Mouse (Mus musculus): ENCODE results near the gene Sec14l1.
A peak's percentile ranks its signal among the peaks of the same experiment; 100 is the strongest.

Gene Sec14l1

DNA sequence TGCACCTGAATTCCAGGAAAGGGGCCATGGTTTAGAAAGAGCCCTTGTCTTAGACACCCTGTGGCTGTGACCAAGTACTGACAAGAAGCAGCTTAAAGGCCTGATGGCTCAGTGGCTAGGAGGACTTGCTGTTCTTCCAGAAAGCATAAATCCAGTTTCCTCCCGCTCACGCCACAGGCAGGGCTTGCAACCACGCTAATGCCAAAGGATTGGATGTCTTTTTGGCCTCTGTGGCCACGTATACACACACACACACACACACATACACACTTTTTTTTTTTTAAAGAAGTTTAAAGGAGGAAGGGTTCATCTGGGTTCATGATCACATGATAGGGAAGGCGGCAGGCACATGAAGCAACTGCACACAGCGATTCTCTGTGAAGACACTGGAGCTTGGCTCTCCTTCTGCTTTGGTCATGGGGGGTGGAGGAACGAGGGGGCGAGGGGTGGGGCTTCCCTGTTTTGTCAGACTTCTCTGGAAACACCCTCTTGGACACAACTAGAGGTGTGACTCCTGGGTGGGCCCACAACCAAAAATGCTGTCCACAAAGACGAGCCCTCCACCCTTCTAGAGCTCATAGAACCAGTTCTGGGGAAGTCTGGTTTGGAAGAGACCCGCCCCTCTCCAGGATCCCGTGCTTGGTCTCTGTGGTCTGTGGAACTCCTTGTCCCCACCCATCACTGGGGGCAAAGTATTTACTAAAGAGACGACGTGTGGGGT is 26.5 kb upstream of the Sec14l1 start:
- peak in 1 of 2 experiments; percentile 31 for DNase-seq

DNA sequence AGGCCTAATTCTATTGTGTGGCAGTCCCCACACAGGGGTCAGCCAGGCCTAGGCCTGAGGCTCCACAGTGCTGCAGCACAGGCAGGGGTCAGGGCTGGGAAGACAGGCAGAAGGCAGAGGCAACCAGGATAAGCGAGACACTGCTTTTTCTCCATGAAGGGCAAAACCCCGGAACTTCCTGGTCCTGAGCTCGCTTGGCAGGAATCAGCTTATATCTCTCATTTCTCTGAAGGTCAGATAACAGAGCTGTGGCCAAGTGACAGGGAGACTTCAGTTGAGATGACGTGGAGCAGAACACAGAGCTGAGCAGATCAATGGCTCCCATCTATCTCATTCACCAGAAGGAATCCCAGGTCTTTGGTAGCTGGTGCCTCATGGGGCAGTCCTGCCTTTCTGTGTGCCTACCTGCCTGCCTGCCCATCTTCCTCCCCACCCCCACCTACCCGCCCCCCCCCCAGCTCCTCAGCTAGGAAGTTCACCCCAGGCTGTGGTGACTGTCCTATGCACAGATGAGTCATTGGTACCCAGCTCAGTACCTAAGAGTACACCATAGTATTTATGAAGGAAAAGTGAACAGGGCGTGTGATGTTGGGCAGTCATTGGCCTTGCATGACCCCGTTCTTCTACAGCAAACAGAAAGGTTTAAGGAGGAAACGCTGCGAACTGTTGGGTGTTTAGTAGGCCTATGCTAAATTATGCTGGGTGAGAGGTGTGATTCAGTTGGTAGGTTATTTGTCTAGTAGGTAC is 25.1 kb upstream of the Sec14l1 start:
- no peak for DNase-seq

DNA sequence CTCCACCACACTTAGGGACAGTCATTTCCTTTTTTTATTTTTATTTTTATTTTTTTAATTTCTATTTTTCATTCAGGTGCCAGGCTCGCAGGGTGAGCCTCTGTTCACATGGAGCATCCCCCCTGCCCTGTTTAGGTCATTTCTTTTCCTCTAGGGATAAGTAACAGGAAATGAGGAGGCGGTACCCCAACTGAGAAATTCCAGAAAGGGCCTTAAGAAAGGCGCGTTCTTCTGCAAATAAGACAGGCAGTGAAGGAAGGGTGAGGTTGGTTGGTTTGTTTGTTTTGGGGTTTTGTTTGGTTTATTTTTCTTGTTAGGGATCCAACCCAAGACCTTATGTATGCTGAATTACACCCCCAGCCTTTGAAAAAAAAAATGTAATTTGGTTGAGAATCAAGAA is 23.6 kb upstream of the Sec14l1 start:
- no peak for DNase-seq

DNA sequence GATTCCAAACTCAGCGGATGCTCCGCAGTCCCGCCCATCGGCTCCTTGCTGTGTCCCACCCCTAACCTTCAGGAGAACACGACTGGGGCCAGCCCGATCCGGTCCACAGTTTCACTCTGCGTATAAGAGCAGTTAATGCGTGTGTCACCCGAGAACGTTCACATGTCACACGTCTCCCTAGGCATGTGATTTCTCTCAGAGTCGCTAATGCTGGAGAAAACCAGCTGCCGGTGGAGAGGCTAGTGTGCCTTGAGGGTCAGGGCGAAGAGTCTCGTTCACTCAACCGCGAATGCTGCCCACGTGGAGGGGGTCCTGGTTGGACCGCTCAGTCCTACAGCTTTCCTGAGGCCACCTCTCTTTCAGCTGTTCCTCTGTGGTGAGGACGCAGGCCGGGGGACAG is 23.1 kb upstream of the Sec14l1 start:
- DNase-seq: peak; percentile 72 to 82

DNA sequence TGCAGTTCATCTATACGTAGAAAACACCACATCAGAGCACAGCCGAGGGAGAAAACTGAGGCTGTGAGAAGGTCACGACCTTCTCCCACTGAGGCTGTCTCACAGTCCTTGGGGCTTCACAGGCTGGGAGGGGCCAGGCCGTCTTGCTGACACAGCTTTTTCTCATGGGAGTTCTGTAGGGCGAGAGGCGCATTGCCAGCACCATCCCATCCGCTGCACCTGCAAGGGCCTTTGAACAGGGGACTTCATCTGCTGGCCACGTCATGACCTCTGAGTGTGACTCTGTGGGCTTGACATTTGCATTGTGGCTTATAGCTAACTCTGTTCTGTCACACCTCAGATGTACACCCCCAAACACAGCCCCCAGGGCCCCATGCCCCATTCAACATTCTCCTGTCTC is 22.3 kb upstream of the Sec14l1 start:
- peak in 1 of 2 experiments; percentile 43 for DNase-seq

DNA sequence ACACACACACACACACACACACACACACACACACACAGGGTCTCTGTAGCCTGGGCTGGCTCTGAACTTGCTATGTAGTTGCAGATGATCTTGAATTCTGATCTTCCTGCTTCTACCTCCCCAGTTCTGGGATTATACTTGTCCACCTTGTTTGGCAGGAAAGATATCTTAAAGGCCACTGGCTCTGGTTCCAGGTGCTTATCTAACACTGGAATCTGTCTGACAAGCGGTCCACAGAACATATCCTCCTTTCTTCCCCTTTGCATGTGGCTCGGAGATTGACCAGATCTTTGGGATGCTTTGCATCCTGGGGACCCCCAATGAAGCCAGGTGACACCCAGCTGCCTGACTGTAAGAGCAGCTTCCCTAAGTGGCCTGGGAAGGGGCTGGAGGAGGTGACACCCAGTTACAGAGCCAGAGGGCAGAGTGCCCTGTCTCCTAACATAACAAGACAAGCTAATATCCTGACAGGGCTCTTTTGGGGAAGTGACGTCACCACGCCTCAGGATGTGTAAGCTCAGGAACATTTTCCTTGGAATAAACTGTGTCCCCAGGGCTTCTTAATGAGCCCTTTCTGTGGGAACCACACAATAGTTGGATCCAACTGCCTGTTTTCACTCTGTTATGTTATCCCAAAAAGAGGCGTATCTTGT is 20.9 kb upstream of the Sec14l1 start:
- DNase-seq: peak; percentile 78 to 86

DNA sequence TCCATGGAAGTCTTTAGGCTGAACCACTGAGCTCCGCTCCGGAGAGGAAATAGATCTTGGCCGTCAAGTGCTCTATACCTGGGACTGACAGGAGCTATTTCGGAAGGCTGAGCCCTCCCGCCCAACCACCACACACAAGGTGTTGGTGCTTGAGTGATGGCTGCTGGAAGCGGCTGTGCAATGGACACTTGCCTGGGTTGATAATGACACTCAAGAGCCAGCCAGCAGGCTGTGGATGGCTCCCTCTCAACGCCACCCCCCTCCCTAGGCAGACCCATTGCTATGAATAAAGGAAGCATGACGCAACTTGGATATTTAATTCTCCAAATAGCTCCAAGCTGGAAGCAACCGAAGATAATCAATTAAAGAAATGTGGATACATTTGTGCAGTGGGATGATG is 20.3 kb upstream of the Sec14l1 start:
- no peak for DNase-seq

DNA sequence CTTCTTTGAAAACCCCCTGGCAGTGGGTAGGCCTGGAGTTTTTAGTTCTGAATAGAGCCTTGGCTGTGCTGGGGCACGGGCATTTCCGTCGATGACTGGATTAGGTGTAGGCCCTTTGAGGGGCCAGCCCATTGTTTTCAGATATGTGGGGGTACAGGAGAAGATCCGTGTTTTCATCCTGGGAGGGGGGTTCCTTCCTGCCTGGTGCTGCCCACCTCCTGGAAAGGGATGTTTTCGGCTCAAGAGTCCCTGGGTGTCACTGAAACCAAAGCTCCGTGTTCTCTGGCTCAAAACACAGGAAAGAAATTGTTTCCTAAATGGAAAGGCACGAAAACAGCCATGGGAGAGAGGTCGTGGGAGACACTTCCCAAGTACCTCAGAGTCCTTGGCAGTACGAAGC is 17.9 kb upstream of the Sec14l1 start:
- peak; percentile 62 to 77 for DNase-seq

DNA sequence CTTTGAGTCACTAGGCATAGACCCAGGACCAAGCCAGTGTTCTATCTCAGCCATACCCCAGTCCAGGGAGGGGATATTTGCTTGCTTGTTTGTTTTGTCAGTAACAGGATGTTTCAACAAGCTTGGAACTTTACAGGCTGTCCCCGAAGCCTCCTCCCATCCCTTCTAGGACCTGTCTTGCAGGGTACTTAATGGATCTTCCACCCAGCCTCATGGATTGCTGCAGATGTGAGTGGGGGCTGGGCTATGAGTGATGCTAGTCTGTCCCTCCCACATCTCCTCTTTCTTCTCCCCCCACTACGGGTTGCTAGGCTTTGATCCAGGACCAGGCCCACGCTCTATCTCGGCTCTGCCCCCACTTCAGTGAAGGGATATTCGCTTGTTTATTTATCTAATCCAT is 16.8 kb upstream of the Sec14l1 start:
- peak; percentile 64 to 77 for DNase-seq

DNA sequence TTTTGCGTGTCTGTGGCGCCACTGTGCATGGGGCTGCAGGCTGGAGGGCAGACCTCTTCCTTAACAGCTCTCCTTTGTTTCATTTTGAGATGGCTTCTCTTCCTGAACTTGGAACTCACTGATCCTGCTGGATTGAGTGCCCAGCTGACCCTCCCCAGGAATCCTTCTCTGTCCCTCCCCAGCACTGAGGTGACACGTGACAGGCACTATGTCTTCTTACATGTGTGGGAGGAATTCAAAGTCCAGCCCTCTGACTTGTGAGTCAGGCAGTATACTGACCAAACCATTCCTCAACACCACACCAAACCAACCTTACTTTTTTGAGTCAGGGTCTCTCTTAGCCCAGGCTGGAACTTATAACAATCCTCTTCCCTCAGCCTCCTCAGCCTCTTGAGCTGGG is 16.2 kb upstream of the Sec14l1 start:
- no peak for DNase-seq

DNA sequence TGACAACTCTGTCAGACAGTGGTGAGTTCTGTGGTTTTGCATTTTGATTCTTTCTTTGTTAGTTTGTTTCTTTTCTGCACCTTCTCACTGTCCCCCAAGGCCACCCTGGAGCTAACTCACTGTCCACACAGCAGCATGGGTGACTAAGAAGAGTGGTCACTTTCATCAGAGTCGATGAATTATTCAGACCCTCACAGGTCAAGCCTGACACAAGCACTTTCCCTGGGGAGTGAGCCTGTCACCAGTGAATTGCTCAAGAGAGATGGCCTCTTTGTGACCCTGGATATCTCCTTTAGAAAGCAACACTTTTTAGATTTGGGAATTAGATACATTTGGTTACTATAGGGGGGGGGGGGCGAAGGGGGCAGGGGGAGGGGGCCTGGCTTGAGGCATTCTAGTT is 15.6 kb upstream of the Sec14l1 start:
- DNase-seq: no peak

DNA sequence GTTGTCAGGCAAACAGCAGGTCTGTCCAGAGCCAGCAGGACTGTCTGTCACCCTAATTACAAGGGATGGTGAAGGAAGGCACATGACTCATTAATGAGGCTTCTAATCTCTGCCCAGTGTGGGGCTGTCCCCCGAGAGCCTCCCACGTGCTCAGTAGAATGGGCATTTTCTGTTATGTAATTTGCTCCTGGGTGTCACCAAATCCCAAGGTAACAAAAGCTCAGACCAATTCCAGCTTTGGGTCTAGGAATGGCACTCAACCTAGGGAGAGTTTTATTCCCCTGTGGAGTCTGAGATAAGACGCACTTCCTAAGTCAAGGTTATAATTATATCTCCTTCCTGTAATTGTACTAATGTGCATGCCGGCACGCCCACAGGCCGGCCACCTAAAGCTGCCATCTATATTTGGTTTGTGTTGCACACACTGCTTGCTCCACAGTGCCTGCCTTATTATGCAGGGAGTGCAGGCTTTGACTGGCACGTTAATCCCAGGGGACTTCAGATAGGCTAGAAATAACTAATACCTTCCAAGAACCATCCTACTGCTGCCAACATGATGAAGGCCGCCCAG is 13.5 kb upstream of the Sec14l1 start:
- peak; percentile 72 to 75 for DNase-seq

DNA sequence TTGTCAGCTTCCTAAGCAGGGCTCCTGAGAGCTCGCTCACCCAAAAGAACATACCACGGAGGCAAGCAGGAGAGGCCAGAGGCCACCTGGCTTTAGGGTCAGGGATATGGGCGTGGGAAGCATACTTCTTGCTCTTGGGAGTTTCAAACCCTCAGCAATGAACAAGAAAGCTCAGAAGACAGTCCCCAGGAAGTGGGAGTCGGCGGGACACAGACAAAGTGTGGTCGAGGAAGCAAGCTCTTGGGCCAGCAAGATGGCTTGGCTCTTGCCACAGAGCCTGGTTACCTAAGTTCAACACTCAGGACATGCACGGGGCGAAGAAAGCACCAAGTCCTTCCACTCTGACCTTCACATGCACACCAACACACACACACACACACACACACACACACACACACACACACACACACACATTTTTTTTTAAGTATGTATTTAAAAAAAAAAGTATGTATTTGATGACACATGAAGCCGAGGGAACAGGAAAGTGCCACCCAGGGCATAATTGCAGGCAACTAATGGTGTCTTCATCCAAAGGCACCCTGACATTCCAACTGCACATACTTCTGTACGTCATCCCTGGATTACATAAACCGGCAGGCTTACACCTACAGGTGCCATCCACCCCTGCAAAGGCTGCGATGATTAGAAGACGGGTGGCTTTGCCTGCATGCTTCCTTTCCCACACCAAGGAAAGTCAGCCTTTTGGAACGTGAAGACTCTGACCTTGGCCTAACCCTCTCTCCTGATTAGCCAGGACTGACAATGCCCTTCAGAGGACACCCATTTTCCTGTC is 12.8 kb upstream of the Sec14l1 start:
- DNase-seq: no peak

DNA sequence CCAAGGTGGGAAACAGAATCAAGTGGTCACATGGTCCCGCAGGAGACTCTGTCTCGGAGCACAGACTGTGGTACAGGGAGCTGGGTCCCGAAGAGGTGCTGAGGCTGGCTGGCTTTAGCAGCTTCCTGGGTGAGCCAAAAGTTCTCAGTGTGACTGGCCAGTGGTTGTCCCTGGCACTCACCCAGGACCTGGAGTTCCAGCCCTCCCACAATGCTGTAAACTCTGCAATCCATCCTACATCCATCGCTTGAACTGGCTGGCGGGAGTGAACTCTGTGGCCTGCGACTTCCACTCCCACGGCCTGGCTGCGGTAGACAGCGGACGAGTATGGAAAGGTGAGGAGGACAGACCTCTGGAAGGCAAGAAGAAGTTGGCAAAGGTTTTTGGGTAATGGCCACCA is 11.4 kb upstream of the Sec14l1 start:
- DNase-seq: peak; percentile 69 to 76

DNA sequence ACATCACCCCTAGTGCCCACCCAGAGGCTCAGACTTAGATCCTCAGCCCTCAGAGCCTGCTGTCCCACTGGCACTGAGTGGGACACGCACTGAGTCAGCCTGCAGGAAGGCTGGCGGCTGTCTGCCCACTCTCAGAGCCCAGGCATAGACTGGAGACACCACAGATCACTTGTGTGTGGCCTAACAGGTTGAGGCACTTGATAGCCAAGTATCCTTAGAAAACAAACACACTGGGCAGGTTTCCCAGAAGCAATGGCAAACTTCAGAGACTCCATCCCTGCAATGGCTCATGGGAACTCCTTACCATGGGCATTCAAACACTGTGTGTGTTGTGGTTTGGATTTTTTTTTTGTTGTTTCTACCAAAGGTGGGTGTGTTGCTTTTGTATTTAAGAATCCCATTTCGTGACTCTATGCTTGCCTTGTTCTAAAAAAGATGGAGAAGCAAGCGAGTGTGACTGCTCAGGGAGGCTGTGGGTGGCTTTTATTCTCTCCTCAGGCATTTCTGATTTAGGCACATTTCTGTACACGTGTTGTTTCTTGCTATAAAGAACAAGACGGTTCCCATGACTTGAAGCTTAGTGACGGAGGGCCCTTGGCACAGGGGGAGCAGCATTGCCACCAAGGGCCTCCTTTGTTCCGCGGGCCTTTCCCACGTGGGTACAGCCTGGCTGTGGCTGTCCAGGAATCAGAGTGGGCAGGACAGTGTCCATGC is 10.8 kb upstream of the Sec14l1 start:
- peak; percentile 79 to 88 for DNase-seq

DNA sequence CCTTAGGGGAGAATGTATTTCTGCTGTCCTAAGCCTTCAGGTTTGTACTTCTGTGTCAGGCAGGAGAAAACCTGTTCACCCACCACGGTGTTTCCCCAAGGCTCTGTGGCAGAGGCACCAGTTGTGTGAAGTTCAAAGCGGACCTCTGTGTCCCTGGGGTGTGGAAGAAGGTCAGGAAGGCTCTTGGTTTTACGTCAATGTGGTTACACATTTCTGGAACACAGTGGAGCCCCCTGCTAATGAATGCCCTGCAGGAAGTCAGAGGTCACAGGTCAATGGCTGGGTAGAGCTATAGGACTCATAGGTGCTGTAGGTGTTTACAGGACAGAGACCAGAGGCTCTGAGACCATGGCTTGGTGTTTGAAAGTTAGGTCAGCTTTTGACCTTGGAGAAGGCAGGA is 9.7 kb upstream of the Sec14l1 start:
- DNase-seq: no peak

DNA sequence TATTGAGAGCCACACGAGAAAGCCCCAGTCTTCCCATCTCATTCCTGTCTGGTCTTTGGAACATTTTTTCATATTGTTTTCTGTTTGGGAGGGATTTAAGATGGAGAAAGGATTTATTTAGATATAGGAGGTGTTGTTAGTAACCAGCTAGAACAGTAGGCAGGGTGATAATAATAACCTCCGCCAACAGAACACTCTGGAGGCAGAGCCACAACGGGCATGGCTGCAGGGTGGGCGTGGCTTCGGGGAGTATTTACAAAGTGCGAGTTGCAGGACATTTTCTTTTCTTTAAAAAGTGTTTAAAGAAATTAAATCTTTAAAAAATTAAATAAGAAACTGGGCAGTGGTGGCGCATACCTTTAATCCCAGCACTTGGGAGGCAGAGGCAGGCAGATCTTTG is 9.1 kb upstream of the Sec14l1 start:
- DNase-seq: no peak

DNA sequence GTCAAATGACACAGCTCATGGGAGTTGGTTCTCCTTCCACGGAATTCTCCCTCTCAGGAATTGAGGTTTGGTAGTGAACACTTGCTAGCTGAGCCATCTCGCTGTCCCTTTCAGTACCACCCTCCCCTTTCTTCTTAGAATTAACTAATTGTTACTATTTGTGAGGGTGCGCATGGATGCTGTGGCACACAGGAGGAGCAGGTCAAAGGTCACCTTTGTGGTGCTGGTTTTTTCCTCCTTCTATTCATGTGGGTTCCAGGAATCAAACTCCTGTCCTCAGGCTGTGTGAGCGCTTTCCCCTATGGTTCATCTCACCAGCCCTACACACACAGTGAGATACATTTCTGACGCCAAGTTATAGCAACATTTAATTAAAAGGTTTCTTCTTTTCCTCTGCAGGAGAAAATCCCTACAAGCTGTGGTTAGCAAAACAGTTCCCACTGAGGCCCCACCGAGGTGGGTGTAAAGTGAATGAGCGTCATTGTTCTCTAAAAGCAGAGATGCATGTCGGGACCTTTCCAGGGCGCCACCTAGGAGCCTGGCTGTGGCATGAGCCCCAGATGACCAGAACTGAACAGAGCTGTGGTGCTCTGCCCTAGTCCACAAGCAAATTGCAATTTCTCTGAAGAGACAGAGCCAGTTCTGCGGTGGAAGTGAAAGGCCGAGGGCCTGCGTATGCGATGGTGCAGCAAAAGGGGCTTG is 8.2 kb upstream of the Sec14l1 start:
- DNase-seq: no peak

DNA sequence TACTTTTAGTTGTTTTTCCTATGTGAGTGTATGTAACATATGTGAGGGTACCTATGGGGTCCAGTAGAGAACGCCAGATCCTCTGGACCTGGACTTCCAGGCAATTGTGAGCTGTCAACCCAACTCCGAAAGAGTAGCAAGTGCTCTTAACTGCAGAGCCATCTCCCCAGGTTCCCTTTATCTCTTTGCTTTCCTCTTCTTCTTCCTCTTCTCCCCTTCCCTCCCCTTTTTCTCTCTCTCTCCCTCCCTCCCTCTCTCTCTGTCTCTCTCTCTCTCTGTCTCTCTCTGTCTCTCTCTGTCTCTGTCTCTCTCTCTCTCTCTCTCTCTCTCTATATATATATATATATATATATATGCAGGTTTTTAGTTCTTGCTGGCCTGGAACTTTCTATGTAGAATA is 7.1 kb upstream of the Sec14l1 start:
- no peak for DNase-seq

DNA sequence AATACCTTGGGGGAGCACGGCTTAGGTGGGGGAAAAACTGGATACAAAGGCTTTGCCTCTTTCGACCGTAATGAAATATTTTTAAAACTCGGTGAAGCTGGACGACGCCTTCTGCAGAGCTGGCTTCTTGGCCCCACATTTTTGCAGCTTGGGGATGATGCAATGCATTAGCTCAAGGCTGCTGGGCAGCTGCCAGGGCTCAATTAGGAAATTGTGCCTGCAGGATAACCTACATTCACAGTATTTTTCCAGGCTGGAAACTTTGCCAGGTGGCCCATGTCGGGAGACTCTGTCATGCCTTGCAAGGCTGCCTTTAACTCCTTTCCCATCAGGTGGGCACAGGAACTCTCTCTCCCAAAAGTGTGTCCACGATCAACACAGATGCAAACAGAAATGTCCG is 6.4 kb upstream of the Sec14l1 start:
- peak; percentile 87 to 90 for DNase-seq

DNA sequence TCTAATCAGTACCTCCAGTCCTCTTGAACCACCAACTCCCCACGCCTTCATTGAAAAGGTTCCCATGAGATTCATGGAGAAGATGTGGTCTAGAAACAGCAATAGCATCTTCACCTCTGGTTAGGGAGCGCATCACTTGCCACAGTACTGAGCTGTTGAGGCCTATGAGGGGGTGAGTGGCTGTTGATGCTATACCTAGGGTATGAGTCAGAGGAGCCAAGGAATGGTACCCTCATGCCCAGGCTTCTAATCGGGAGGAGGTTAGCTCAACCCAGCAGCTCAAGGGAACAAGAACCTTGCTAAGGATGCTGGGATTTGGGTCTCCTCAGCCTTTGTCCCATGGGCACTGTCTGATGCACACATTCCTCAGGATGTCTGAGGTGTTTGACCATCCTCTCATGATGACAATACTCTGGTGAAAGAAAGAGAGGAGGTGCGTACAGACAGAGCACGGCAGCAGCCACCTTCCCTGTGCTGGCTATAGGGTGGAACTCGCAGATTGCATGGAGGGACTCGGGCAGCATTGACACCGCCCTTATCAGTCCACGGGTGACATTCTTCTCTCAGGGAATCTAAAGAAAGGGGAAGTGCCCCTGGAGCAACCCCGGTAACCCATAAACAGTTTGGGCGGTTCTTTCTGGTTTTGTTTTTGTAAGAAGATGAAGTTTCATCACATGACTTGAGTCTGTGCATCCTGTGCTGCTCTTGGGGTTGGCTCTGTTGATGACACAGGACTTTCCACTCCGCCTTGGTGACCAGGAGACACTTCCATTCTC is 5.6 kb upstream of the Sec14l1 start:
- DNase-seq: peak in 1 of 2 experiments; percentile 52

All from lung, adult 18-20 months (tissue).